Mouse (Mus musculus) small intestine, adult 2 months (tissue): ENCODE data around the gene Fyn.

Experiments
- CTCF ChIP-seq: fragments of 200-500 bp; IDR thresholded peaks from 2 replicates; pipeline ENCODE4 v1.5.1; 2012; ENCODE audit warnings: low read depth, mild to moderate bottlenecking, control low read depth, inconsistent platforms, low read length, moderate library complexity, mixed read lengths; ENCODE audit not compliant: insufficient replicate concordance, insufficient read length; ENCODE audit errors: extremely low read depth
- POLR2A ChIP-seq: fragments of 200-500 bp; IDR thresholded peaks from 2 replicates; pipeline ENCODE4 v1.6.1; 2012; ENCODE audit warnings: low read depth, mild to moderate bottlenecking, control low read depth, inconsistent platforms, low read length, moderate library complexity

DNA sequence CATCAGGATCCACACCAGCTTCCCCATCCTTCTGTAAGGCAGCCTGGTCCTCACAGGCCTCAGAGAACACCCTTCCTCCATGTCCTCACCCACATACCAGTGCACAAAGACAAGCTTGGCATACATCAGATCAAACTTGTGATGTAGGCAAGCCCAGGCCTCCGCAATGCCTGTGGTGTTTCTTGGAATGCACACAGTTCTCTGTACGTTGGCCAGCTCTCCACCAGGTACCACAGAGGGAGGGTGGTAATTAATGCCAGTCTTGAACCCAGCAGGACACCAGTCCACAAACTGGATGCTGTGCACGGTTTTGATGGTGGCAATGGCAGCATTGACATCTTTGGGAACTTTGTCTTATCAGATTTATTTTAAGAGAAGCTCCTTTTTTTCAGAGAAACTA is 56.0 kb downstream of the Fyn start:
- TF ChIP-seq CTCF (no peak), POLR2A (no peak)
